Mouse (Mus musculus) intestine, postnatal 0 days (tissue): ENCODE measurements around the gene Scamp4. TPM values are rescaled to one million over a fixed set of nuclear protein-coding genes. Genes with fewer than 3 reads are reported as not detected.

Source experiments
- ATAC-seq: fragments of 200-750 bp; cut with Nextera tagmentation; 2 replicates; pipeline ENCODE4 v1.8.0; 2017; ENCODE audit warnings: mild to moderate bottlenecking, moderate TSS enrichment, moderate library complexity
- H3K27ac ChIP-seq: fragments of 300-500 bp; sonication (generic); 2 replicates; pipeline ENCODE4 v1.5.1; 2014; ENCODE audit warnings: mild to moderate bottlenecking, low read depth, low read length, moderate library complexity
- H3K27me3 ChIP-seq: fragments of 300-500 bp; sonication (generic); replicated peaks from 2 replicates; pipeline ENCODE4 v1.6.1; 2014; ENCODE audit warnings: low read length, mixed read lengths; ENCODE audit not compliant: control insufficient read depth, insufficient read depth
- H3K36me3 ChIP-seq: fragments of 300-500 bp; sonication (generic); 2 replicates; pipeline ENCODE4 v1.6.1; 2014; ENCODE audit warnings: mild to moderate bottlenecking, moderate library complexity; ENCODE audit not compliant: control insufficient read depth, insufficient read depth
- H3K4me1 ChIP-seq: fragments of 300-500 bp; sonication (generic); replicated peaks from 2 replicates; pipeline ENCODE4 v1.6.1; 2014; ENCODE audit warnings: antibody characterized with exemption, low read length, mixed read lengths; ENCODE audit not compliant: control insufficient read depth, insufficient read depth
- H3K4me2 ChIP-seq: fragments of 300-500 bp; sonication (generic); replicated peaks from 2 replicates; pipeline ENCODE4 v1.6.1; 2014; ENCODE audit warnings: low read depth, mild to moderate bottlenecking, moderate library complexity
- H3K4me3 ChIP-seq: fragments of 300-500 bp; sonication (generic); 2 replicates; pipeline ENCODE4 v1.5.1; 2014; ENCODE audit warnings: low read depth, low read length
- H3K9ac ChIP-seq: fragments of 300-500 bp; sonication (generic); 2 replicates; pipeline ENCODE4 v1.6.1; 2014; ENCODE audit warnings: mild to moderate bottlenecking, low read depth, low read length
- H3K9me3 ChIP-seq: fragments of 300-500 bp; sonication (generic); 2 replicates; pipeline ENCODE4 v1.6.1; 2016; ENCODE audit warnings: mixed run types; ENCODE audit not compliant: control insufficient read depth
- CTCF ChIP-seq: sonication (generic); IDR thresholded peaks from 2 replicates; pipeline ENCODE4 v1.5.1; 2016; ENCODE audit warnings: low read depth, mild to moderate bottlenecking, control low read depth, antibody characterized with exemption, moderate library complexity
- WGBS: fragments of 180-500 bp; shearing (Covaris S2); extraction: QIAGEN DNeasy Blood & Tissue Kit; methylation state at CpG from one replicate; pipeline ENCODE4 v1.1.7; 2014; 5-methylcytosine and 5-hydroxymethylcytosine counted together
- polyA plus RNA-seq: library from polyadenylated mRNA; unstranded; fragments of >200 nt; fragmentation: Nextera tagmentation; extraction: Ambion mirVana; gene quantifications from 2 replicates; pipeline ENCODE4 v1.2.1, GENCODE M21; 2015

Scamp4 gene
- polyA plus RNA-seq, 1 experiment from 2014 or later: 88.5 TPM

- no peaks in the 10 kb centered on the region; the same call in 1 of the 2 replicates for H3K36me3 ChIP-seq
- no peaks in the 10 kb centered on the region; the same call in 1 of the 2 replicates for H3K4me1 ChIP-seq
- TF ChIP-seq CTCF: no peak
- 54% methylated on average over 16 of the region's 16 CpGs for WGBS
- H3K4me2 ChIP-seq: peak overlapping the region; percentile 78
- peak overlapping the region; percentile 84 for H3K4me3 ChIP-seq
- no peak for ATAC-seq
- H3K9ac ChIP-seq: peak overlapping the region; percentile 55
- no peaks in the 10 kb centered on the region for H3K9me3 ChIP-seq
- peak overlapping the region; percentile 76 for H3K27ac ChIP-seq
- no peaks in the 10 kb centered on the region for H3K27me3 ChIP-seq
These were observed 18.4 kb downstream of the Scamp4 start for GRCm38 (mm10) chr10:80620796-80621689.

- no peaks in the 10 kb centered on the region for H3K9me3 ChIP-seq
- no peaks in the 10 kb centered on the region for H3K36me3 ChIP-seq
- no peak for ATAC-seq
- H3K9ac ChIP-seq: peak overlapping the region; percentile 55
- H3K4me3 ChIP-seq: peak overlapping the region; percentile 84
- no peak for TF ChIP-seq CTCF
- peak overlapping the region; percentile 78 for H3K4me2 ChIP-seq
- H3K27ac ChIP-seq: peak overlapping the region; percentile 76
- no peaks in the 10 kb centered on the region for H3K27me3 ChIP-seq
- no peaks in the 10 kb centered on the region; the same call in 1 of the 2 replicates for H3K4me1 ChIP-seq
- 3% methylated on average over 9 of the region's 9 CpGs for WGBS
These were observed 18.9 kb downstream of the Scamp4 start for GRCm38 (mm10) chr10:80621690-80621939.

- Histone ChIP-seq H3K9me3 (no peaks in the 10 kb centered on the region), H3K4me2 (peak overlapping the region; percentile 83), H3K9ac (peak overlapping the region; percentile 84), H3K27me3 (no peaks in the 10 kb centered on the region), H3K4me1 (no peaks in the 10 kb centered on the region; the same call in 1 of the 2 replicates), H3K4me3 (peak overlapping the region; percentile 84), H3K27ac (peak overlapping the region; percentile 92), H3K36me3 (no peaks in the 10 kb centered on the region)
- no peak for TF ChIP-seq CTCF
- WGBS: under 1% methylated on average over 64 of the region's 64 CpGs
- ATAC-seq: peak; percentile 94
These were observed 19.4 kb downstream of the Scamp4 start for GRCm38 (mm10) chr10:80621940-80622660.

GRCm38 (mm10) chr10:80622661-80623456 lies 20.2 kb downstream of the Scamp4 start, which contains the start of gene Csnk1g2:
Gene Csnk1g2 (plus strand): TSS chr10:80622838.
- Histone ChIP-seq H3K27ac (peak within 1 kb of the TSS; percentile 92), H3K4me2 (peak within 1 kb of the TSS; percentile 83), H3K4me1 (no peaks in the 10 kb centered on the region; the same call in 1 of the 2 replicates), H3K27me3 (no peaks in the 10 kb centered on the region), H3K9me3 (no peaks in the 10 kb centered on the region), H3K36me3 (no peaks in the 10 kb centered on the region), H3K9ac (peak within 1 kb of the TSS; percentile 84), H3K4me3 (peak within 1 kb of the TSS; percentile 84)
- TF ChIP-seq CTCF: peak; percentile 44; the same call in 1 of the 2 replicates
- WGBS: under 1% methylated on average over 67 of the region's 85 CpGs
- ATAC-seq: peak; percentile 32

- no peaks in the 10 kb centered on the region for H3K36me3 ChIP-seq
- no peaks in the 10 kb centered on the region for H3K27me3 ChIP-seq
- H3K4me3 ChIP-seq: peak overlapping the region; percentile 84
- WGBS: 13% methylated on average over 15 of the region's 15 CpGs
- ATAC-seq: no peak
- H3K4me2 ChIP-seq: peak overlapping the region; percentile 83
- peak; percentile 26; the same call in 1 of the 2 replicates for TF ChIP-seq CTCF
- no peaks in the 10 kb centered on the region; the same call in 1 of the 2 replicates for H3K4me1 ChIP-seq
- no peaks in the 10 kb centered on the region for H3K9me3 ChIP-seq
- peak overlapping the region; percentile 84 for H3K9ac ChIP-seq
- H3K27ac ChIP-seq: peak overlapping the region; percentile 92
These were observed 21.0 kb downstream of the Scamp4 start for GRCm38 (mm10) chr10:80623457-80624191.
